Mouse (Mus musculus) intestine, embryonic 16.5 days (tissue): ENCODE data around the gene Dnase1l3. TPM values are rescaled to one million over a fixed set of nuclear protein-coding genes. Genes with fewer than 3 reads are reported as not detected.

Source experiments
- ATAC-seq: fragments of 200-750 bp; cut with Nextera tagmentation; 2 replicates; pipeline ENCODE4 v1.8.0; 2017; ENCODE audit warnings: moderate TSS enrichment, moderate library complexity
- H3K27ac ChIP-seq: fragments of 300-500 bp; sonication (generic); 2 replicates; pipeline ENCODE4 v1.5.1; 2014; ENCODE audit warnings: mild to moderate bottlenecking, low read length
- H3K27me3 ChIP-seq: fragments of 300-500 bp; sonication (generic); replicated peaks from 2 replicates; pipeline ENCODE4 v1.6.1; 2014; ENCODE audit warnings: low read length, control low read depth, mixed read lengths; ENCODE audit not compliant: control insufficient read depth, insufficient read depth
- H3K36me3 ChIP-seq: fragments of 300-500 bp; sonication (generic); 2 replicates; pipeline ENCODE4 v1.6.1; 2014; ENCODE audit warnings: low read length, control low read depth; ENCODE audit not compliant: control insufficient read depth, insufficient read depth
- H3K4me1 ChIP-seq: fragments of 300-500 bp; sonication (generic); 2 replicates; pipeline ENCODE4 v1.6.1; 2014; ENCODE audit warnings: low read length, control low read depth, mixed read lengths; ENCODE audit not compliant: control insufficient read depth, insufficient read depth
- H3K4me2 ChIP-seq: fragments of 300-500 bp; sonication (generic); 2 replicates; pipeline ENCODE4 v1.6.1; 2014; ENCODE audit warnings: low read depth, low read length, control low read depth
- H3K4me3 ChIP-seq: fragments of 300-500 bp; sonication (generic); 2 replicates; pipeline ENCODE4 v1.5.1; 2014; ENCODE audit warnings: mild to moderate bottlenecking, low read length
- H3K9ac ChIP-seq: fragments of 300-500 bp; sonication (generic); 2 replicates; pipeline ENCODE4 v1.6.1; 2014; ENCODE audit warnings: low read depth, low read length
- H3K9me3 ChIP-seq: fragments of 300-500 bp; sonication (generic); 2 replicates; pipeline ENCODE4 v1.6.1; 2016; ENCODE audit warnings: low read length, control low read depth; ENCODE audit not compliant: control insufficient read depth
- WGBS: fragments of 180-500 bp; shearing (Covaris S2); extraction: QIAGEN DNeasy Blood & Tissue Kit; methylation state at CpG from one replicate; pipeline ENCODE4 v1.1.7; 2014; 5-methylcytosine and 5-hydroxymethylcytosine counted together
- polyA plus RNA-seq: library from polyadenylated mRNA; unstranded; fragments of >200 nt; fragmentation: Nextera tagmentation; extraction: Ambion mirVana; gene quantifications from 2 replicates; pipeline ENCODE4 v1.2.1, GENCODE M21; 2015

Dnase1l3 gene
- polyA plus RNA-seq, 1 experiment from 2014 or later, result 1.9 TPM

- WGBS, result 55% methylated on average over 10 of the region's 10 CpGs
- Histone ChIP-seq H3K4me3 (no peak overlapping the region), H3K27ac (no peak overlapping the region), H3K4me2 (no peak overlapping the region), H3K27me3 (no peaks in the 10 kb centered on the region), H3K9ac (no peak overlapping the region), H3K4me1 (no peaks in the 10 kb centered on the region), H3K9me3 (no peaks in the 10 kb centered on the region), H3K36me3 (no peaks in the 10 kb centered on the region)
- no peak for ATAC-seq
Observed at GRCm38 (mm10) chr14:7971889-7972493, 22.4 kb downstream of the Dnase1l3 start.

GRCm38 (mm10) chr14:7964219-7964889 is 30.0 kb downstream of the Dnase1l3 start:
- Histone ChIP-seq H3K4me3 (no peak overlapping the region), H3K27ac (no peak overlapping the region), H3K27me3 (no peaks in the 10 kb centered on the region), H3K36me3 (no peaks in the 10 kb centered on the region), H3K4me2 (no peak overlapping the region), H3K9me3 (no peaks in the 10 kb centered on the region), H3K4me1 (peaks cover 15% of the 10 kb centered on the region; the same call in 1 of the 2 replicates), H3K9ac (no peak overlapping the region)
- peak; percentile 64 for ATAC-seq
- 47% methylated on average over 11 of the region's 11 CpGs for whole genome bisulfite sequencing

DNA sequence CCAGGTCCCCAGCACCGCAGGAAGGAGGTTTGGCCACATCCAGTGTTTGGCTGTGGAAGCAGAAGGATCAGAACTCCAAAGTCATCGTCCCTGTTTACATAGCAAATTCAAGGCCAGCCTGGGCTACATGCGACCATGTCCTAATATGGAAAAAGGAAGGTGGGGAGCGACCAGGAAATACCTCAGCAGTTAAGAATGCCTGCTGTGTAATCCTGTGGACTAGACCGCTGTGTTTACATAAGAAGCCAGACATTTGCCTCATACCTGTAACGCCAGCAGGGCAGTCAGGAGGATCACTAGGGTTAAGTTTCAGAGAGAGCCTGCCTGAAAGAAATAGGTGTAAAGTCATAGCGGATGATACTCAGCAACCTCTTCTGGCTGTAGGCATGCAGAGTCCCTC is 31.2 kb downstream of the Dnase1l3 start:
- H3K27ac ChIP-seq, result 0 out of 2 replicates have a peak overlapping the region, but pooled peaks have one; percentile 24
- peaks cover 15% of the 10 kb centered on the region; the same call in 1 of the 2 replicates for H3K4me1 ChIP-seq
- H3K36me3 ChIP-seq, result no peaks in the 10 kb centered on the region
- no peak overlapping the region for H3K9ac ChIP-seq
- H3K9me3 ChIP-seq, result no peaks in the 10 kb centered on the region
- H3K4me2 ChIP-seq, result no peak overlapping the region
- H3K27me3 ChIP-seq, result no peaks in the 10 kb centered on the region
- 41% methylated on average over 7 of the region's 7 CpGs for WGBS
- peak; percentile 42; the same call in 1 of the 2 replicates for ATAC-seq
- no peak overlapping the region for H3K4me3 ChIP-seq

GRCm38 (mm10) chr14:7962626-7963025 is 31.7 kb downstream of the Dnase1l3 start:
- no peaks in the 10 kb centered on the region for H3K27me3 ChIP-seq
- no peak for ATAC-seq
- no peaks in the 10 kb centered on the region for H3K9me3 ChIP-seq
- WGBS, result 87% methylated on average over 2 of the region's 2 CpGs
- H3K27ac ChIP-seq, result 0 out of 2 replicates have a peak overlapping the region, but pooled peaks have one; percentile 11
- H3K4me2 ChIP-seq, result no peak overlapping the region
- no peak overlapping the region for H3K4me3 ChIP-seq
- peaks cover 15% of the 10 kb centered on the region; the same call in 1 of the 2 replicates for H3K4me1 ChIP-seq
- H3K9ac ChIP-seq, result no peak overlapping the region
- no peaks in the 10 kb centered on the region for H3K36me3 ChIP-seq

DNA sequence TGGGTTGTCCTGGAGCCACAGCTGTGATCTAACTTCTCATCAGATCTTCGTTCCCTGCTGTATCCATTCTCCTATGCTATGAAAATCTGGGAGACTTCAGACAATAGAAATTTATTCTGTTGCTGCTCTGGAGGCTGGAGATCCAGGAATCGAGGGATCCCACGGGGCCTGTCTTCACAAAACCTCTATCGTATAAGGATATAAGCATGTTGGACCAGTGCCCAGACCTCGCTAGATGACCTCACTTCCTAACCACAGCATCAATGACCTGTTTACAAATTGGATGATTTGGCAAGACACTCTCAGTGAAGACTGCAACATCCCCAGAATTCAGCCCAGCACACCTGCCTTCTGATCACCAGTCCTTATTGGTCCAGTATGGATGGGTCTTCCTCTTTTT is 32.7 kb downstream of the Dnase1l3 start:
- no peaks in the 10 kb centered on the region for H3K9me3 ChIP-seq
- H3K4me1 ChIP-seq, result peaks cover 15% of the 10 kb centered on the region; the same call in 1 of the 2 replicates
- no peak overlapping the region for H3K4me3 ChIP-seq
- 51% methylated on average over 5 of the region's 5 CpGs for WGBS
- H3K9ac ChIP-seq, result no peak overlapping the region
- H3K27me3 ChIP-seq, result no peaks in the 10 kb centered on the region
- H3K27ac ChIP-seq, result no peak overlapping the region
- ATAC-seq, result no peak
- no peak overlapping the region for H3K4me2 ChIP-seq
- H3K36me3 ChIP-seq, result no peaks in the 10 kb centered on the region

DNA sequence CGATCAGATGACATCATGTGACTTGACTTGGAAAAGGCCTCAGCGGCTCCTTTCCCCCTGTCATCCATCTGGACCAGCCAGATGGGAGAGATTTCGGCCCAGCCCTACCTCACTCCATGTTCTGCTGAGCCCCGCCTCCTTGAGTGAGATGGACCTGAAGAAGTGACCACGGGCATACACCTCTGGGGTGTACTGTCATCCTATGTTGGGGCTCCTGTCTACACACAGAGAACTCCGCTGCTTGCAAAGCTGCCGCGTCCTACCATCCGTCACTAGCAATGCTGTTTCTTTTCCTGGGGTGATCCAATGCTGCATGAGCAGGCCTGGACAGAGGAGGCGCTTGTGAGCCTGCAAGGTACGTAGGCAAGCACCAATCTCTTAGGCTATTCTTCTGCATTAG is 33.8 kb downstream of the Dnase1l3 start:
- WGBS, result 70% methylated on average over 11 of the region's 11 CpGs
- Histone ChIP-seq H3K4me2 (no peak overlapping the region), H3K4me1 (peaks cover 15% of the 10 kb centered on the region; the same call in 1 of the 2 replicates), H3K36me3 (no peaks in the 10 kb centered on the region), H3K4me3 (no peak overlapping the region), H3K9me3 (no peaks in the 10 kb centered on the region), H3K9ac (no peak overlapping the region), H3K27me3 (no peaks in the 10 kb centered on the region), H3K27ac (no peak overlapping the region)
- peak; percentile 9; the same call in 1 of the 2 replicates for ATAC-seq

GRCm38 (mm10) chr14:7957049-7957448 is 37.3 kb downstream of the Dnase1l3 start, which contains the start of gene Gm45521:
Gene Gm45521, plus strand, starts transcription at chr14:7957288.
- Histone ChIP-seq H3K9me3 (no peaks in the 10 kb centered on the region), H3K4me2 (no peak within 1 kb of the TSS), H3K4me3 (no peak within 1 kb of the TSS), H3K27me3 (no peaks in the 10 kb centered on the region), H3K36me3 (no peaks in the 10 kb centered on the region), H3K27ac (no peak within 1 kb of the TSS), H3K4me1 (peaks cover 27% of the 10 kb centered on the region), H3K9ac (0 out of 2 replicates have a peak within 1 kb of the TSS, but pooled peaks have one; percentile 17)
- ATAC-seq, result no peak
- WGBS, result 63% methylated on average over 9 of the region's 9 CpGs

- no peak for ATAC-seq
- H3K4me1 ChIP-seq, result peaks cover 22% of the 10 kb centered on the region
- H3K9me3 ChIP-seq, result no peaks in the 10 kb centered on the region
- H3K9ac ChIP-seq, result no peak overlapping the region
- no peak overlapping the region for H3K27ac ChIP-seq
- H3K4me2 ChIP-seq, result no peak overlapping the region
- no peak overlapping the region for H3K4me3 ChIP-seq
- H3K36me3 ChIP-seq, result no peaks in the 10 kb centered on the region
- no peaks in the 10 kb centered on the region for H3K27me3 ChIP-seq
- 74% methylated on average over 10 of the region's 10 CpGs for WGBS
Observed at GRCm38 (mm10) chr14:7956427-7956826, 37.9 kb downstream of the Dnase1l3 start.

GRCm38 (mm10) chr14:7954071-7954471 is 40.3 kb downstream of the Dnase1l3 start:
- 29% methylated on average over 6 of the region's 6 CpGs for WGBS
- Histone ChIP-seq H3K9ac (peak overlapping the region; percentile 34; the same call in 1 of the 2 replicates), H3K4me2 (no peak overlapping the region), H3K27me3 (no peaks in the 10 kb centered on the region), H3K27ac (peak overlapping the region; percentile 77), H3K9me3 (no peaks in the 10 kb centered on the region), H3K4me1 (peaks cover 18% of the 10 kb centered on the region), H3K4me3 (no peak overlapping the region), H3K36me3 (peaks cover 2% of the 10 kb centered on the region; the same call in 1 of the 2 replicates)
- ATAC-seq, result peak; percentile 85
